Mouse (Mus musculus): Measurements from ENCODE around the gene Myh10. TPM values are rescaled to one million over a fixed set of nuclear protein-coding genes. Genes with fewer than 3 reads are reported as not detected.

Gene Myh10
- polyA plus RNA-seq, 1 experiment from 2014 or later: 81.1 TPM

GRCm38 (mm10) chr11:68665331-68665730 is 26.0 kb upstream of the Myh10 start:
- H3K27me3 ChIP-seq (ENCODE audit: control insufficient read depth, insufficient read depth, low read length): no peaks in the 10 kb centered on the region
- H3K27ac ChIP-seq (ENCODE audit: low read length): peak overlapping the region; percentile 61
- peaks cover 6% of the 10 kb centered on the region for H3K4me1 ChIP-seq (ENCODE audit: control insufficient read depth, insufficient read depth, low read length)
- H3K4me3 ChIP-seq (ENCODE audit: low read length): no peak overlapping the region
- no peak overlapping the region for H3K4me2 ChIP-seq (ENCODE audit: low read depth, low read length)
- H3K9ac ChIP-seq (ENCODE audit: low read length): no peak overlapping the region
- 38% methylated on average over 2 of the region's 2 CpGs for WGBS
- peaks cover 5% of the 10 kb centered on the region for H3K9me3 ChIP-seq (replicated peaks; ENCODE audit: control insufficient read depth, low read length)
- ATAC-seq (replicated peaks; ENCODE audit: extremely low read depth, insufficient read depth, low FRiP score): 0 out of 2 replicates have a peak, but pooled peaks have one; percentile 37
- no peaks in the 10 kb centered on the region for H3K36me3 ChIP-seq (ENCODE audit: control insufficient read depth, insufficient read depth)

- no peak overlapping the region for H3K4me2 ChIP-seq (ENCODE audit: low read depth, low read length)
- 69% methylated on average over 2 of the region's 2 CpGs for WGBS
- no peak overlapping the region for H3K4me3 ChIP-seq (ENCODE audit: low read length)
- H3K27ac ChIP-seq (ENCODE audit: low read length): no peak overlapping the region
- H3K4me1 ChIP-seq (ENCODE audit: control insufficient read depth, insufficient read depth, low read length): peaks cover 6% of the 10 kb centered on the region
- no peaks in the 10 kb centered on the region for H3K27me3 ChIP-seq (ENCODE audit: control insufficient read depth, insufficient read depth, low read length)
- no peak for ATAC-seq (replicated peaks; ENCODE audit: extremely low read depth, insufficient read depth, low FRiP score)
- no peak overlapping the region for H3K9ac ChIP-seq (ENCODE audit: low read length)
- peaks cover 5% of the 10 kb centered on the region for H3K9me3 ChIP-seq (replicated peaks; ENCODE audit: control insufficient read depth, low read length)
- H3K36me3 ChIP-seq (ENCODE audit: control insufficient read depth, insufficient read depth): no peaks in the 10 kb centered on the region
Measured at GRCm38 (mm10) chr11:68666210-68666609, 25.1 kb upstream of the Myh10 start.

GRCm38 (mm10) chr11:68672270-68672970 is 18.9 kb upstream of the Myh10 start:
- peaks cover 23% of the 10 kb centered on the region for H3K4me1 ChIP-seq (ENCODE audit: control insufficient read depth, insufficient read depth, low read length)
- no peak for ATAC-seq (replicated peaks; ENCODE audit: extremely low read depth, insufficient read depth, low FRiP score)
- H3K9ac ChIP-seq (ENCODE audit: low read length): no peak overlapping the region
- no peaks in the 10 kb centered on the region for H3K27me3 ChIP-seq (ENCODE audit: control insufficient read depth, insufficient read depth, low read length)
- H3K4me2 ChIP-seq (ENCODE audit: low read depth, low read length): no peak overlapping the region
- H3K36me3 ChIP-seq (ENCODE audit: control insufficient read depth, insufficient read depth): no peaks in the 10 kb centered on the region
- no peak overlapping the region for H3K27ac ChIP-seq (ENCODE audit: low read length)
- H3K9me3 ChIP-seq (replicated peaks; ENCODE audit: control insufficient read depth, low read length): peaks cover 5% of the 10 kb centered on the region
- H3K4me3 ChIP-seq (ENCODE audit: low read length): no peak overlapping the region
- WGBS: 81% methylated on average over 5 of the region's 5 CpGs

GRCm38 (mm10) chr11:68674071-68674470 is 17.3 kb upstream of the Myh10 start:
- 74% methylated on average over 3 of the region's 3 CpGs for WGBS
- H3K36me3 ChIP-seq (ENCODE audit: control insufficient read depth, insufficient read depth): no peaks in the 10 kb centered on the region
- no peaks in the 10 kb centered on the region for H3K9me3 ChIP-seq (replicated peaks; ENCODE audit: control insufficient read depth, low read length)
- peak overlapping the region; percentile 73 for H3K27ac ChIP-seq (ENCODE audit: low read length)
- H3K4me1 ChIP-seq (ENCODE audit: control insufficient read depth, insufficient read depth, low read length): peaks cover 23% of the 10 kb centered on the region
- no peak overlapping the region for H3K9ac ChIP-seq (ENCODE audit: low read length)
- H3K4me3 ChIP-seq (ENCODE audit: low read length): no peak overlapping the region
- H3K27me3 ChIP-seq (ENCODE audit: control insufficient read depth, insufficient read depth, low read length): no peaks in the 10 kb centered on the region
- H3K4me2 ChIP-seq (ENCODE audit: low read depth, low read length): no peak overlapping the region
- ATAC-seq (replicated peaks; ENCODE audit: extremely low read depth, insufficient read depth, low FRiP score): no peak

GRCm38 (mm10) chr11:68674643-68675042 is 16.7 kb upstream of the Myh10 start:
- H3K9ac ChIP-seq (ENCODE audit: low read length): no peak overlapping the region
- no peak overlapping the region for H3K4me2 ChIP-seq (ENCODE audit: low read depth, low read length)
- 0 out of 2 replicates have a peak, but pooled peaks have one; percentile 23 for ATAC-seq (replicated peaks; ENCODE audit: extremely low read depth, insufficient read depth, low FRiP score)
- no peak overlapping the region for H3K4me3 ChIP-seq (ENCODE audit: low read length)
- WGBS: 53% methylated on average over 3 of the region's 3 CpGs
- no peaks in the 10 kb centered on the region for H3K36me3 ChIP-seq (ENCODE audit: control insufficient read depth, insufficient read depth)
- no peaks in the 10 kb centered on the region for H3K9me3 ChIP-seq (replicated peaks; ENCODE audit: control insufficient read depth, low read length)
- no peaks in the 10 kb centered on the region for H3K27me3 ChIP-seq (ENCODE audit: control insufficient read depth, insufficient read depth, low read length)
- peaks cover 23% of the 10 kb centered on the region for H3K4me1 ChIP-seq (ENCODE audit: control insufficient read depth, insufficient read depth, low read length)
- peak overlapping the region; percentile 73 for H3K27ac ChIP-seq (ENCODE audit: low read length)

- H3K4me3 ChIP-seq (ENCODE audit: low read length): no peak overlapping the region
- peaks cover 23% of the 10 kb centered on the region for H3K4me1 ChIP-seq (ENCODE audit: control insufficient read depth, insufficient read depth, low read length)
- no peaks in the 10 kb centered on the region for H3K36me3 ChIP-seq (ENCODE audit: control insufficient read depth, insufficient read depth)
- H3K9ac ChIP-seq (ENCODE audit: low read length): 0 out of 2 replicates have a peak overlapping the region, but pooled peaks have one; percentile 1
- H3K27ac ChIP-seq (ENCODE audit: low read length): peak overlapping the region; percentile 73
- ATAC-seq (replicated peaks; ENCODE audit: extremely low read depth, insufficient read depth, low FRiP score): peak; percentile 76
- no peaks in the 10 kb centered on the region for H3K9me3 ChIP-seq (replicated peaks; ENCODE audit: control insufficient read depth, low read length)
- no peaks in the 10 kb centered on the region for H3K27me3 ChIP-seq (ENCODE audit: control insufficient read depth, insufficient read depth, low read length)
- peak overlapping the region; percentile 30; the same call in 1 of the 2 replicates for H3K4me2 ChIP-seq (ENCODE audit: low read depth, low read length)
- 34% methylated on average over 3 of the region's 3 CpGs for WGBS
Measured at GRCm38 (mm10) chr11:68675274-68675673, 16.1 kb upstream of the Myh10 start.

GRCm38 (mm10) chr11:68681254-68681839 is 10.0 kb upstream of the Myh10 start:
- Histone ChIP-seq H3K9me3 (replicated peaks; ENCODE audit: control insufficient read depth, low read length) (no peaks in the 10 kb centered on the region), H3K4me1 (ENCODE audit: control insufficient read depth, insufficient read depth, low read length) (peaks cover 5% of the 10 kb centered on the region), H3K4me3 (ENCODE audit: low read length) (no peak overlapping the region), H3K36me3 (ENCODE audit: control insufficient read depth, insufficient read depth) (no peaks in the 10 kb centered on the region), H3K9ac (ENCODE audit: low read length) (no peak overlapping the region), H3K4me2 (ENCODE audit: low read depth, low read length) (no peak overlapping the region), H3K27ac (ENCODE audit: low read length) (no peak overlapping the region), H3K27me3 (ENCODE audit: control insufficient read depth, insufficient read depth, low read length) (no peaks in the 10 kb centered on the region)
- 70% methylated on average over 3 of the region's 3 CpGs for WGBS
- no peak for ATAC-seq (replicated peaks; ENCODE audit: extremely low read depth, insufficient read depth, low FRiP score)

GRCm38 (mm10) chr11:68682136-68682806 is 9.1 kb upstream of the Myh10 start:
- ATAC-seq (replicated peaks; ENCODE audit: extremely low read depth, insufficient read depth, low FRiP score): no peak

GRCm38 (mm10) chr11:68686001-68686400 is 5.4 kb upstream of the Myh10 start:
- Histone ChIP-seq H3K4me3 (ENCODE audit: low read length) (no peak overlapping the region), H3K4me1 (ENCODE audit: control insufficient read depth, insufficient read depth, low read length) (peaks cover 11% of the 10 kb centered on the region), H3K9me3 (replicated peaks; ENCODE audit: control insufficient read depth, low read length) (no peaks in the 10 kb centered on the region), H3K27ac (ENCODE audit: low read length) (no peak overlapping the region), H3K4me2 (ENCODE audit: low read depth, low read length) (no peak overlapping the region), H3K9ac (ENCODE audit: low read length) (no peak overlapping the region), H3K36me3 (ENCODE audit: control insufficient read depth, insufficient read depth) (no peaks in the 10 kb centered on the region), H3K27me3 (ENCODE audit: control insufficient read depth, insufficient read depth, low read length) (no peaks in the 10 kb centered on the region)
- 73% methylated on average over 5 of the region's 5 CpGs for WGBS
- no peak for ATAC-seq (replicated peaks; ENCODE audit: extremely low read depth, insufficient read depth, low FRiP score)

More at GRCm38 (mm10) chr11:68682136-68682806, 9.1 kb upstream of the Myh10 start:
- Histone ChIP-seq H3K27me3 (ENCODE audit: control insufficient read depth, insufficient read depth, low read length) (no peaks in the 10 kb centered on the region), H3K4me1 (ENCODE audit: control insufficient read depth, insufficient read depth, low read length) (peaks cover 4% of the 10 kb centered on the region; the same call in 1 of the 2 replicates), H3K36me3 (ENCODE audit: control insufficient read depth, insufficient read depth) (no peaks in the 10 kb centered on the region), H3K4me2 (ENCODE audit: low read depth, low read length) (no peak overlapping the region), H3K27ac (ENCODE audit: low read length) (no peak overlapping the region), H3K9ac (ENCODE audit: low read length) (no peak overlapping the region), H3K9me3 (replicated peaks; ENCODE audit: control insufficient read depth, low read length) (no peaks in the 10 kb centered on the region), H3K4me3 (ENCODE audit: low read length) (no peak overlapping the region)
- 74% methylated on average over 8 of the region's 8 CpGs for WGBS

All from heart, embryonic 16.5 days (tissue).